Mouse (Mus musculus) olfactory bulb, adult 2 months (tissue): ENCODE results near the gene Drc7.

Source experiments
- CTCF ChIP-seq: fragments of 200-500 bp; IDR thresholded peaks from 2 replicates; pipeline ENCODE4 v1.5.1; 2012; ENCODE audit warnings: low read depth, mild to moderate bottlenecking, low read length, moderate library complexity; ENCODE audit not compliant: insufficient read depth
- POLR2A ChIP-seq: fragments of 200-500 bp; IDR thresholded peaks from 2 replicates; pipeline ENCODE4 v1.6.1; 2012; ENCODE audit warnings: mild to moderate bottlenecking, low read depth, low read length, moderate library complexity; ENCODE audit not compliant: insufficient read depth

DNA sequence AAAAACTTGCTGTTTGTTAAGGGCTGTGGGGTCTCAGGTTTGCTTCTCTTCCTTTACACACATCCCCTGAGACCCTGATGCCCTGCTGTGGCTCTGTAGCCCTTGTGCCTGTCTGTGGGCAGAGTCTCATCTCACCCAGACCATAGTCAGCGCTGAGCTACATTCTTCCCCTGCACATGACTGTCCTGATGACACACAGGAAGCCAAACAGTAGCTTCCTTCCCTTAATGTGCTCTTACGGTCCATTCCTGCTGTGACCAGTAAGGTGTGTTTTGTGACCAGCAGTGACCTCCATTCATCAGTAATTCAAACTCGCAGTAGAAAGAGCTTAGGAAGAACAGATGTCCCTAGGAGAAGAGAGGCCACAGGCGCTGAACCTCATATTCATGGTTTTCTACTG is 30.5 kb upstream of the Drc7 start:
- TF ChIP-seq CTCF = no peak
- no peak for TF ChIP-seq POLR2A
